Mouse (Mus musculus) MEL (cell line): Measurements from ENCODE around the gene Gm498. TPM values are rescaled to one million over a fixed set of nuclear protein-coding genes. Genes with fewer than 3 reads are reported as not detected.

Source experiments
- DNase-seq: peaks from one replicate; pipeline ENCODE4 v3.0.0; 2011; ENCODE audit warnings: low read depth, low spot score
- H3K27ac ChIP-seq: 2 replicates; pipeline ENCODE4 v1.5.1; 2012; ENCODE audit warnings: low read depth, mild to moderate bottlenecking, control low read depth, low read length, moderate library complexity; ENCODE audit not compliant: control insufficient read depth
- H3K27me3 ChIP-seq, 2 experiments: fragments of 150-350 bp in 1 of 2; sonication (generic) in 1 of 2; 2 replicates each; pipeline ENCODE4 v1.6.1; 2012; ENCODE audit warnings: low read length in 2 of 2, mild to moderate bottlenecking in 2 of 2, improper control_type of control experiment in 1 of 2, moderate library complexity in 1 of 2; ENCODE audit not compliant: insufficient read depth in 2 of 2, control insufficient read depth in 1 of 2
- H3K36me3 ChIP-seq, 2 experiments: 2 replicates each; pipeline ENCODE4 v1.6.1; 2012 to 2014; ENCODE audit warnings: low read length in 2 of 2, improper control_type of control experiment in 1 of 2, inconsistent platforms in 1 of 2, mild to moderate bottlenecking in 1 of 2; ENCODE audit not compliant: insufficient read depth in 2 of 2, control insufficient read depth in 1 of 2
- H3K4me1 ChIP-seq, 2 experiments: fragments of 150-350 bp in 1 of 2; sonication (generic) in 1 of 2; 2 replicates each; pipeline ENCODE4 v1.6.1; 2012; ENCODE audit warnings: low read length in 2 of 2, improper control_type of control experiment in 1 of 2, mild to moderate bottlenecking in 1 of 2; ENCODE audit not compliant: insufficient read depth in 2 of 2, control insufficient read depth in 1 of 2
- H3K4me3 ChIP-seq, 2 experiments: fragments of 150-350 bp in 1 of 2; sonication (generic) in 1 of 2; 2 replicates each; pipeline ENCODE4 v1.5.1; 2012; ENCODE audit warnings: low read depth in 2 of 2, low read length in 2 of 2, mild to moderate bottlenecking in 2 of 2, moderate library complexity in 2 of 2, control low read depth in 1 of 2, improper control_type of control experiment in 1 of 2; ENCODE audit not compliant: control insufficient read depth in 1 of 2, insufficient read depth in 1 of 2
- H3K79me2 ChIP-seq: 2 replicates; pipeline ENCODE4 v1.6.1; 2012; ENCODE audit warnings: mild to moderate bottlenecking, low read length, moderate library complexity; ENCODE audit not compliant: control insufficient read depth, poor library complexity, insufficient read depth
- H3K9ac ChIP-seq: 2 replicates; pipeline ENCODE4 v1.6.1; 2012; ENCODE audit warnings: low read depth, mild to moderate bottlenecking, control low read depth, low read length, moderate library complexity; ENCODE audit not compliant: control insufficient read depth, poor library complexity, severe bottlenecking
- H3K9me3 ChIP-seq: fragments of 150-350 bp; sonication (generic); replicated peaks from 2 replicates; pipeline ENCODE4 v1.6.1; 2012; ENCODE audit warnings: mild to moderate bottlenecking, low read length, improper control_type of control experiment, moderate library complexity; ENCODE audit not compliant: insufficient read depth
- CHD1 ChIP-seq: IDR thresholded peaks from 2 replicates; pipeline ENCODE4 v1.6.1; 2012; ENCODE audit warnings: low read depth, mild to moderate bottlenecking, inconsistent platforms, low read length, improper control_type of control experiment
- CHD2 ChIP-seq: IDR thresholded peaks from 2 replicates; pipeline ENCODE4 v1.6.1; 2011; ENCODE audit warnings: low read length, improper control_type of control experiment
- CTCF ChIP-seq, 3 experiments: IDR thresholded peaks in 2 of 3; conservative IDR thresholded peaks in 1 of 3; 2 replicates each; pipeline ENCODE4 v1.5.1; 2011 to 2012; ENCODE audit warnings: low read length in 3 of 3, low read depth in 2 of 3, mild to moderate bottlenecking in 2 of 3, improper control_type of control experiment in 1 of 3, inconsistent platforms in 1 of 3, mixed read lengths in 1 of 3, moderate library complexity in 1 of 3; ENCODE audit not compliant: control insufficient read depth in 1 of 3, insufficient read depth in 1 of 3, poor library complexity in 1 of 3, severe bottlenecking in 1 of 3
- GABPA ChIP-seq: IDR thresholded peaks from 2 replicates; pipeline ENCODE4 v1.6.1; 2012; ENCODE audit warnings: low read depth, mild to moderate bottlenecking, inconsistent platforms, low read length, improper control_type of control experiment, moderate library complexity
- HCFC1 ChIP-seq: IDR thresholded peaks from 2 replicates; pipeline ENCODE4 v1.6.1; 2012; ENCODE audit warnings: low read depth, mild to moderate bottlenecking, inconsistent platforms, low read length, improper control_type of control experiment, moderate library complexity
- JUND ChIP-seq: IDR thresholded peaks from 2 replicates; pipeline ENCODE4 v1.6.1; 2011; ENCODE audit warnings: low read depth, mild to moderate bottlenecking, improper control_type of control experiment, low read length
- KAT2A ChIP-seq: conservative IDR thresholded peaks from 2 replicates; pipeline ENCODE4 v1.6.1; 2012; ENCODE audit warnings: low read depth, low read length, improper control_type of control experiment, inconsistent platforms
- MAZ ChIP-seq: IDR thresholded peaks from 2 replicates; pipeline ENCODE4 v1.6.1; 2012; ENCODE audit warnings: low read depth, mild to moderate bottlenecking, inconsistent platforms, low read length, improper control_type of control experiment
- NELFE ChIP-seq: IDR thresholded peaks from 2 replicates; pipeline ENCODE4 v1.6.1; 2011; ENCODE audit warnings: low read depth, low read length, improper control_type of control experiment
- NRF1 ChIP-seq: IDR thresholded peaks from 2 replicates; pipeline ENCODE4 v1.6.1; 2014; ENCODE audit warnings: low read depth, mild to moderate bottlenecking, inconsistent platforms, low read length, improper control_type of control experiment, moderate library complexity; ENCODE audit not compliant: poor library complexity, insufficient read depth, severe bottlenecking
- POLR2AphosphoS2 ChIP-seq: IDR thresholded peaks from 2 replicates; pipeline ENCODE4 v1.6.1; 2011; ENCODE audit warnings: low read length, improper control_type of control experiment
- SIN3A ChIP-seq: IDR thresholded peaks from 2 replicates; pipeline ENCODE4 v1.6.1; 2012; ENCODE audit warnings: low read length, improper control_type of control experiment, inconsistent platforms
- TAL1 ChIP-seq: IDR thresholded peaks from 2 replicates; pipeline ENCODE4 v1.6.1; 2012; ENCODE audit warnings: mild to moderate bottlenecking, inconsistent platforms, low read length, moderate library complexity, mixed read lengths
- TBP ChIP-seq: IDR thresholded peaks from 2 replicates; pipeline ENCODE4 v1.8.0; 2011; ENCODE audit warnings: low read depth, low read length, improper control_type of control experiment
- UBTF ChIP-seq: IDR thresholded peaks from 2 replicates; pipeline ENCODE4 v1.6.1; 2012; ENCODE audit warnings: low read depth, mild to moderate bottlenecking, inconsistent platforms, low read length, improper control_type of control experiment, moderate library complexity, borderline replicate concordance; ENCODE audit not compliant: insufficient read depth
- ZC3H11A ChIP-seq: IDR thresholded peaks from 2 replicates; pipeline ENCODE4 v1.6.1; 2012; ENCODE audit warnings: low read depth, mild to moderate bottlenecking, inconsistent platforms, low read length, improper control_type of control experiment
- ZMIZ1 ChIP-seq: IDR thresholded peaks from 2 replicates; pipeline ENCODE4 v1.6.1; 2012; ENCODE audit warnings: low read depth, mild to moderate bottlenecking, inconsistent platforms, low read length, improper control_type of control experiment, moderate library complexity
- ZNF384 ChIP-seq: IDR thresholded peaks from 2 replicates; pipeline ENCODE4 v1.6.1; 2012; ENCODE audit warnings: low read depth, mild to moderate bottlenecking, inconsistent platforms, low read length, improper control_type of control experiment
- polyA plus RNA-seq, 2 experiments: library from polyadenylated mRNA; stranded (reverse) in 1 of 2; unstranded in 1 of 2; fragments of >175 nt in 1 of 2; fragments of >200 nt in 1 of 2; gene quantifications; 2 replicates each; pipeline versions ENCODE4 v1.2.1 to v1.2.4; 2012; ENCODE audit warnings: low replicate concordance in 2 of 2, low read depth in 1 of 2; ENCODE audit not compliant: insufficient read length in 2 of 2, insufficient read depth in 1 of 2, missing spikeins in 1 of 2
- total RNA-seq: library from RNA; depleted of rRNA; stranded (reverse); fragments of 300-350 nt; gene quantifications from 2 replicates; pipeline ENCODE4 v1.2.3, GENCODE M21; 2012

Gene Gm498
- total and polyA plus RNA-seq, 3 experiments, result not detected

- Histone ChIP-seq H3K4me1 (no peaks in the 10 kb centered on the region), H3K9me3 (no peaks in the 10 kb centered on the region), H3K36me3 (no peaks in the 10 kb centered on the region), H3K27ac (no peak overlapping the region), H3K9ac (no peak overlapping the region), H3K79me2 (no peaks in the 10 kb centered on the region), H3K27me3 (no peaks in the 10 kb centered on the region), H3K4me3 (no peak overlapping the region)
- no peak for TF ChIP-seq ZMIZ1
- no peak for TF ChIP-seq NRF1
- no peak for TF ChIP-seq JUND
- no peak for TF ChIP-seq KAT2A
- TF ChIP-seq TAL1, result no peak
- TF ChIP-seq UBTF, result no peak
- no peak for TF ChIP-seq CHD1
- no peak for TF ChIP-seq NELFE
- no peak for TF ChIP-seq GABPA
- no peak for TF ChIP-seq CHD2
- TF ChIP-seq CTCF (IDR thresholded peaks at IDR 0.05 in 2 of 3, conservative IDR thresholded peaks at IDR 0.05 in 1 of 3; ENCODE audit: control insufficient read depth in 1 of 3, insufficient read depth in 1 of 3, low read depth in 2 of 3, low read length in 3 of 3, poor library complexity in 1 of 3, severe bottlenecking in 1 of 3), result no peak
- no peak for TF ChIP-seq HCFC1
- no peak for DNase-seq
Observed at GRCm38 (mm10) chr7:143939476-143939875, 72.8 kb downstream of the Gm498 start.

- DNase-seq, result no peak
- TF ChIP-seq GABPA (no peak), ZMIZ1 (no peak), JUND (no peak), HCFC1 (no peak), ZNF384 (no peak), ZC3H11A (no peak), CHD2 (no peak), TAL1 (no peak), UBTF (no peak), POLR2AphosphoS2 (no peak), MAZ (no peak), KAT2A (no peak), SIN3A (no peak), TBP (no peak)
- Histone ChIP-seq H3K27ac (no peak overlapping the region), H3K36me3 (no peaks in the 10 kb centered on the region), H3K9ac (no peak overlapping the region), H3K79me2 (no peaks in the 10 kb centered on the region), H3K9me3 (no peaks in the 10 kb centered on the region), H3K4me3 (no peak overlapping the region), H3K27me3 (no peaks in the 10 kb centered on the region), H3K4me1 (no peaks in the 10 kb centered on the region)
Observed at GRCm38 (mm10) chr7:143942941-143943691, 76.5 kb downstream of the Gm498 start.
